Mouse (Mus musculus) heart, postnatal 0 days (tissue): ENCODE data around the gene Ahnak.

Source experiments
- CTCF ChIP-seq: IDR thresholded peaks from 2 replicates; pipeline ENCODE4 v1.5.1; 2016; ENCODE audit warnings: antibody characterized with exemption, control low read depth, low read depth
- EP300 ChIP-seq: IDR thresholded peaks from 2 replicates; pipeline ENCODE4 v1.6.1; 2016; ENCODE audit warnings: antibody characterized with exemption, low read depth

- no peak for TF ChIP-seq EP300
- TF ChIP-seq CTCF = no peak
These were observed 123.0 kb downstream of the Ahnak start for GRCm38 (mm10) chr19:9112043-9112442.
